Mouse (Mus musculus): ENCODE data around the gene Wnt3a.

Wnt3a gene

GRCm38 (mm10) chr11:59262308-59262707, 28.2 kb downstream of the Wnt3a start:
- DNase-seq (ENCODE audit: low read depth), result no peak

GRCm38 (mm10) chr11:59260706-59261493, 29.7 kb downstream of the Wnt3a start:
- DNase-seq (ENCODE audit: low read depth), result peak; percentile 33

GRCm38 (mm10) chr11:59259647-59260046, 30.9 kb downstream of the Wnt3a start:
- no peak for DNase-seq (ENCODE audit: low read depth)

- no peak for DNase-seq (ENCODE audit: low read depth)
Observed at GRCm38 (mm10) chr11:59248101-59248500, 42.5 kb downstream of the Wnt3a start.

- DNase-seq (ENCODE audit: low read depth), result no peak
Observed at GRCm38 (mm10) chr11:59243856-59244255, 46.7 kb downstream of the Wnt3a start.

GRCm38 (mm10) chr11:59241841-59242240, 48.7 kb downstream of the Wnt3a start:
- DNase-seq (ENCODE audit: low read depth), result no peak

- no peak for DNase-seq (ENCODE audit: low read depth)
Observed at GRCm38 (mm10) chr11:59239796-59240195, 50.8 kb downstream of the Wnt3a start.

GRCm38 (mm10) chr11:59239428-59239785, 51.1 kb downstream of the Wnt3a start:
- DNase-seq (ENCODE audit: low read depth), result no peak

- no peak for DNase-seq (ENCODE audit: low read depth)
Observed at GRCm38 (mm10) chr11:59238525-59239427, 51.8 kb downstream of the Wnt3a start.

- DNase-seq (ENCODE audit: low read depth), result no peak
Observed at GRCm38 (mm10) chr11:59232797-59233196, 57.8 kb downstream of the Wnt3a start.

- DNase-seq (ENCODE audit: low read depth), result no peak
Observed at GRCm38 (mm10) chr11:59230144-59230760, 60.3 kb downstream of the Wnt3a start.

- peak; percentile 93 for DNase-seq (ENCODE audit: low read depth)
Observed at GRCm38 (mm10) chr11:59228122-59228953, 62.2 kb downstream of the Wnt3a start, which contains the start of gene Arf1. Arf1 (minus strand) TSS chr11:59228270.

- no peak for DNase-seq (ENCODE audit: low read depth)
Observed at GRCm38 (mm10) chr11:59227604-59228121, 62.9 kb downstream of the Wnt3a start.

- no peak for DNase-seq (ENCODE audit: low read depth)
Observed at GRCm38 (mm10) chr11:59226787-59227603, 63.6 kb downstream of the Wnt3a start.

GRCm38 (mm10) chr11:59226251-59226650, 64.3 kb downstream of the Wnt3a start:
- no peak for DNase-seq (ENCODE audit: low read depth)

GRCm38 (mm10) chr11:59225167-59225566, 65.4 kb downstream of the Wnt3a start:
- DNase-seq (ENCODE audit: low read depth), result no peak

GRCm38 (mm10) chr11:59224470-59224869, 66.1 kb downstream of the Wnt3a start:
- DNase-seq (ENCODE audit: low read depth), result no peak

- DNase-seq (ENCODE audit: low read depth), result no peak
Observed at GRCm38 (mm10) chr11:59224025-59224424, 66.5 kb downstream of the Wnt3a start.

- DNase-seq (ENCODE audit: low read depth), result no peak
Observed at GRCm38 (mm10) chr11:59222306-59222705, 68.2 kb downstream of the Wnt3a start.

GRCm38 (mm10) chr11:59221604-59222003, 68.9 kb downstream of the Wnt3a start:
- no peak for DNase-seq (ENCODE audit: low read depth)

All from c-Kit-positive CD71-negative TER-119-negative erythroid progenitor cells, embryonic 14.5 days (primary cell).